Mouse (Mus musculus): Measurements from ENCODE around the gene Pof1b.

Gene Pof1b

GRCm38 (mm10) chrX:112698508-112698907 is at the start of gene Pof1b:
Gene Pof1b (minus strand): TSS chrX:112698651.
- DNase-seq = no peak

- DNase-seq = no peak
Observed at GRCm38 (mm10) chrX:112716587-112716986, 18.1 kb upstream of the Pof1b start.

GRCm38 (mm10) chrX:112694392-112694791 is 4.1 kb downstream of the Pof1b start:
- DNase-seq = no peak

- DNase-seq = no peak
Observed at GRCm38 (mm10) chrX:112680605-112681004, 17.8 kb downstream of the Pof1b start.

GRCm38 (mm10) chrX:112675525-112675924 is 22.9 kb downstream of the Pof1b start:
- no peak for DNase-seq

GRCm38 (mm10) chrX:112601306-112602120 is 96.9 kb downstream of the Pof1b start:
- peak; percentile 10 for DNase-seq

GRCm38 (mm10) chrX:112600511-112601305 is 97.7 kb downstream of the Pof1b start, which contains the start of gene Zfp711:
Gene Zfp711 (plus strand): TSS chrX:112600526.
- peak; percentile 44 for DNase-seq

Measured in kidney, adult 18-20 months (tissue).